Comparison of ENCODE assay signal across 17 mouse cellular contexts in the genomic region with DNA sequence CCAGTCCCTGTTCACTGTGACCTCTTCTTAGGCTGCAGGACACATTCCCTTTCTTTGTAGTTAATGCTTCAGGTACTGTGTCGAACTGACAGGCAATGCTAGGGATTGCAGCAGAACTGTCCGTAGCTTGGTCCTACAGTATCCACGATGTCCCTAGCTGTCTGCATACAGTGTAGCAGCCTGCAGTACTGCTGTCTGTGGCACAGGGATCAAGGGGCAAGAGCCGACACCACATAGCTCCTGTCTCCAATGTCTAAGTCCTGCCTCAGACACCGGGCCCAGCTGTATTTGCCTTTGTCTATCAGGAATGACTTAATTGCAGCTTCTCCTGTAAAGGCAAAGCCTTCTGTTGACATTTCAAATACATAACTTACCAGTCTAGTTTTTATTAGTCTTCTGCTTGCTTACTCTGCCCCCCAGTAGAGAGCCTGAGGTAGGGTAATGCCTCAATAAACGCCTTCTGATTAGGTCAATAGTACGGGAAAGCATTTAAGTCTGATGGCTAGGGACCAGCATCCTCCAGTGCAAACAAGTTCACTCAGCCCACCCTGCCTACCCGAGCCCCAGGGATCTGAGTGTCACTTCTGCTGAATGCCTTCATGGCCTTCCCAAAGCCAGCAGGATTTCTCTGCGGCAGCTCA.
A peak's percentile ranks its signal among the peaks of the same experiment; 100 is the strongest.
DNase-seq lines count a peak whose midpoint lies in the region; ATAC-seq and TF ChIP-seq lines count a peak whose summit lies in the region.
"Had no signal": no experiment of that assay in that cellular context is flagged by ENCODE, and none has a peak within 500 bp of the region (broad histone marks: within the 10 kb centered on the region; RNA-seq: fewer than 3 reads in every experiment).

No protein-coding gene starts in this region.

- no peak for TF ChIP-seq CTCF in liver, postnatal 0 days (IDR thresholded peaks at IDR 0.05; ENCODE audit: low read depth)

- H3K4me1 ChIP-seq in forebrain, embryonic 15.5 days, result peaks cover 7% of the 10 kb centered on the region
- peaks cover 8% of the 10 kb centered on the region for H3K4me1 ChIP-seq in forebrain, embryonic 14.5 days (ENCODE audit: control insufficient read depth, insufficient read depth, low read length)
- H3K4me1 ChIP-seq in hindbrain, embryonic 12.5 days, result peaks cover 8% of the 10 kb centered on the region
- 0 out of 2 replicates have a peak, but pooled peaks cover 3% of the 10 kb centered on the region for H3K4me1 ChIP-seq in intestine, embryonic 14.5 days (replicated peaks; ENCODE audit: control insufficient read depth, insufficient read depth, low read length)
- peaks cover 11% of the 10 kb centered on the region for H3K4me1 ChIP-seq in midbrain, embryonic 15.5 days
- no peaks in the 10 kb centered on the region for H3K4me1 ChIP-seq in liver, postnatal 0 days (ENCODE audit: insufficient read depth)
- no peaks in the 10 kb centered on the region for H3K4me1 ChIP-seq in kidney, embryonic 15.5 days
- H3K4me1 ChIP-seq: embryonic facial prominence, embryonic 13.5 days; limb, embryonic 15.5 days had no signal

- 84% methylated on average over 9 of the region's 9 CpGs for WGBS in forebrain, embryonic 15.5 days
- 84% methylated on average over 9 of the region's 9 CpGs for WGBS in forebrain, embryonic 14.5 days
- WGBS in hindbrain, embryonic 12.5 days, result 81% methylated on average over 9 of the region's 9 CpGs
- 73% methylated on average over 9 of the region's 9 CpGs for WGBS in intestine, embryonic 14.5 days
- WGBS in midbrain, embryonic 15.5 days, result 70% methylated on average over 9 of the region's 9 CpGs
- WGBS in liver, postnatal 0 days (ENCODE audit: insufficient replicate concordance), result 68% methylated on average over 9 of the region's 9 CpGs
- 77% methylated on average over 9 of the region's 9 CpGs for WGBS in kidney, embryonic 15.5 days

- H3K4me2 ChIP-seq in forebrain, embryonic 15.5 days (replicated peaks), result no peak overlapping the region
- H3K4me2 ChIP-seq in forebrain, embryonic 14.5 days (ENCODE audit: low read length), result no peak overlapping the region
- no peak overlapping the region for H3K4me2 ChIP-seq in hindbrain, embryonic 12.5 days (replicated peaks)
- H3K4me2 ChIP-seq in intestine, embryonic 14.5 days (ENCODE audit: low read length), result no peak overlapping the region
- no peak overlapping the region for H3K4me2 ChIP-seq in midbrain, embryonic 15.5 days
- H3K4me2 ChIP-seq in liver, postnatal 0 days (ENCODE audit: low read depth, low read length), result no peak overlapping the region
- H3K4me2 ChIP-seq in kidney, embryonic 15.5 days, result no peak overlapping the region
- H3K4me2 ChIP-seq: embryonic facial prominence, embryonic 13.5 days; heart, embryonic 11.5 days; limb, embryonic 15.5 days had no signal

- TF ChIP-seq EP300 in liver, postnatal 0 days (IDR thresholded peaks at IDR 0.05; ENCODE audit: low read depth), result no peak

- no peak overlapping the region for H3K4me3 ChIP-seq in forebrain, embryonic 15.5 days
- no peak overlapping the region for H3K4me3 ChIP-seq in forebrain, embryonic 14.5 days (ENCODE audit: low read depth, low read length)
- no peak overlapping the region for H3K4me3 ChIP-seq in hindbrain, embryonic 12.5 days
- no peak overlapping the region for H3K4me3 ChIP-seq in intestine, embryonic 14.5 days (ENCODE audit: low read depth, low read length)
- no peak overlapping the region for H3K4me3 ChIP-seq in midbrain, embryonic 15.5 days
- no peak overlapping the region for H3K4me3 ChIP-seq in liver, postnatal 0 days (ENCODE audit: low read depth, low read length)
- H3K4me3 ChIP-seq in kidney, embryonic 15.5 days (replicated peaks), result no peak overlapping the region
- H3K4me3 ChIP-seq: embryonic facial prominence, embryonic 13.5 days; limb, embryonic 15.5 days; megakaryocyte, embryonic 14.5 days had no signal

- H3K27ac ChIP-seq in forebrain, embryonic 15.5 days (replicated peaks), result 0 out of 2 replicates have a peak overlapping the region, but pooled peaks have one; percentile 9
- H3K27ac ChIP-seq in forebrain, embryonic 14.5 days (ENCODE audit: low read depth, low read length), result no peak overlapping the region; the same call in 1 of the 2 replicates
- H3K27ac ChIP-seq in hindbrain, embryonic 12.5 days, result peak overlapping the region; percentile 52
- H3K27ac ChIP-seq in intestine, embryonic 14.5 days (ENCODE audit: low read depth), result no peak overlapping the region
- H3K27ac ChIP-seq in midbrain, embryonic 15.5 days, result peak overlapping the region; percentile 74
- H3K27ac ChIP-seq in liver, postnatal 0 days (ENCODE audit: low read depth), result no peak overlapping the region
- no peak overlapping the region for H3K27ac ChIP-seq in kidney, embryonic 15.5 days
- H3K27ac ChIP-seq: embryonic facial prominence, embryonic 13.5 days; limb, embryonic 15.5 days had no signal

- no peak for DNase-seq in forebrain, embryonic 14.5 days (ENCODE audit: low spot score)
- DNase-seq in intestine, embryonic 14.5 days (ENCODE audit: low spot score), result no peak
- DNase-seq in thymus, postnatal 25 days, result no peak
- DNase-seq in liver, postnatal 0 days, result no peak
- DNase-seq: adrenal gland, adult 8-10 months; kidney, adult 2 months; kidney, postnatal 36 days; lung, postnatal 14 days; right cerebral cortex, postnatal 25 days had no signal

- ATAC-seq in forebrain, embryonic 15.5 days (replicated peaks), result no peak
- ATAC-seq in forebrain, embryonic 14.5 days, result no peak
- ATAC-seq in hindbrain, embryonic 12.5 days (ENCODE audit: low FRiP score), result peak; percentile 39; the same call in 1 of the 2 replicates
- ATAC-seq in intestine, embryonic 14.5 days (replicated peaks; ENCODE audit: low FRiP score, low TSS enrichment, low read depth), result peak; percentile 86
- peak; percentile 52; the same call in 1 of the 2 replicates for ATAC-seq in midbrain, embryonic 15.5 days (replicated peaks)
- no peak for ATAC-seq in liver, postnatal 0 days
- ATAC-seq in kidney, embryonic 15.5 days (replicated peaks; ENCODE audit: low FRiP score), result no peak

- H3K9me3 ChIP-seq in forebrain, embryonic 15.5 days, result no peaks in the 10 kb centered on the region
- H3K9me3 ChIP-seq in forebrain, embryonic 14.5 days (replicated peaks; ENCODE audit: control insufficient read depth, low read length), result no peaks in the 10 kb centered on the region
- peaks cover 3% of the 10 kb centered on the region; the same call in 1 of the 2 replicates for H3K9me3 ChIP-seq in hindbrain, embryonic 12.5 days (replicated peaks)
- H3K9me3 ChIP-seq in intestine, embryonic 14.5 days (ENCODE audit: control insufficient read depth, low read length), result peaks cover 7% of the 10 kb centered on the region; the same call in 1 of the 2 replicates
- no peaks in the 10 kb centered on the region for H3K9me3 ChIP-seq in midbrain, embryonic 15.5 days
- H3K9me3 ChIP-seq in liver, postnatal 0 days (ENCODE audit: low read length), result no peaks in the 10 kb centered on the region
- no peaks in the 10 kb centered on the region for H3K9me3 ChIP-seq in kidney, embryonic 15.5 days (replicated peaks)
- H3K9me3 ChIP-seq: embryonic facial prominence, embryonic 13.5 days; limb, embryonic 15.5 days had no signal

- H3K9ac ChIP-seq in forebrain, embryonic 15.5 days (replicated peaks), result no peak overlapping the region
- no peak overlapping the region for H3K9ac ChIP-seq in forebrain, embryonic 14.5 days (ENCODE audit: low read length)
- H3K9ac ChIP-seq in hindbrain, embryonic 12.5 days, result no peak overlapping the region
- H3K9ac ChIP-seq in intestine, embryonic 14.5 days (ENCODE audit: low read length), result no peak overlapping the region
- H3K9ac ChIP-seq in midbrain, embryonic 15.5 days, result no peak overlapping the region
- H3K9ac ChIP-seq in liver, postnatal 0 days (replicated peaks), result no peak overlapping the region
- no peak overlapping the region for H3K9ac ChIP-seq in kidney, embryonic 15.5 days
- H3K9ac ChIP-seq: embryonic facial prominence, embryonic 13.5 days; limb, embryonic 15.5 days had no signal

- no peaks in the 10 kb centered on the region for H3K36me3 ChIP-seq in forebrain, embryonic 15.5 days
- H3K36me3 ChIP-seq in forebrain, embryonic 14.5 days (ENCODE audit: control insufficient read depth, insufficient read depth, low read length), result no peaks in the 10 kb centered on the region
- H3K36me3 ChIP-seq in hindbrain, embryonic 12.5 days, result no peaks in the 10 kb centered on the region
- no peaks in the 10 kb centered on the region for H3K36me3 ChIP-seq in intestine, embryonic 14.5 days (ENCODE audit: control insufficient read depth, insufficient read depth, low read length)
- no peaks in the 10 kb centered on the region for H3K36me3 ChIP-seq in midbrain, embryonic 15.5 days (replicated peaks)
- H3K36me3 ChIP-seq in liver, postnatal 0 days (replicated peaks; ENCODE audit: insufficient read depth, low read length), result no peaks in the 10 kb centered on the region
- H3K36me3 ChIP-seq in kidney, embryonic 15.5 days, result no peaks in the 10 kb centered on the region
- H3K36me3 ChIP-seq: embryonic facial prominence, embryonic 13.5 days; limb, embryonic 15.5 days had no signal

- no peaks in the 10 kb centered on the region for H3K27me3 ChIP-seq in forebrain, embryonic 15.5 days
- H3K27me3 ChIP-seq in forebrain, embryonic 14.5 days (replicated peaks; ENCODE audit: control insufficient read depth, insufficient read depth, low read length), result no peaks in the 10 kb centered on the region
- no peaks in the 10 kb centered on the region for H3K27me3 ChIP-seq in hindbrain, embryonic 12.5 days
- no peaks in the 10 kb centered on the region for H3K27me3 ChIP-seq in intestine, embryonic 14.5 days (replicated peaks; ENCODE audit: control insufficient read depth, insufficient read depth, low read length)
- no peaks in the 10 kb centered on the region for H3K27me3 ChIP-seq in midbrain, embryonic 15.5 days (replicated peaks)
- H3K27me3 ChIP-seq in liver, postnatal 0 days (ENCODE audit: insufficient read depth, low read length), result no peaks in the 10 kb centered on the region
- no peaks in the 10 kb centered on the region for H3K27me3 ChIP-seq in kidney, embryonic 15.5 days
- H3K27me3 ChIP-seq: embryonic facial prominence, embryonic 13.5 days; limb, embryonic 15.5 days had no signal

Comparison
In these comparisons a context has a peak if more than half of its experiments do, and no peak if none do; other contexts are left out.
1. H3K27ac ChIP-seq: peak in forebrain, embryonic 15.5 days (single experiment), hindbrain, embryonic 12.5 days (single experiment) and midbrain, embryonic 15.5 days (single experiment); none in forebrain, embryonic 14.5 days (single experiment), intestine, embryonic 14.5 days (single experiment), liver, postnatal 0 days (single experiment) and kidney, embryonic 15.5 days (single experiment).
2. ATAC-seq: peak in hindbrain, embryonic 12.5 days (single experiment), intestine, embryonic 14.5 days (single experiment) and midbrain, embryonic 15.5 days (single experiment); none in forebrain, embryonic 15.5 days (single experiment), forebrain, embryonic 14.5 days (single experiment), liver, postnatal 0 days (single experiment) and kidney, embryonic 15.5 days (single experiment).